Mouse (Mus musculus) heart, embryonic 16.5 days (tissue): ENCODE data around the gene Fmo3. TPM values are rescaled to one million over a fixed set of nuclear protein-coding genes. Genes with fewer than 3 reads are reported as not detected.

Experiments used
- ATAC-seq: fragments of 200-750 bp; cut with Nextera tagmentation; replicated peaks from 2 replicates; pipeline ENCODE4 v1.8.0; 2017; ENCODE audit warnings: moderate number of reproducible peaks; ENCODE audit not compliant: insufficient read depth, low FRiP score; ENCODE audit errors: extremely low read depth
- H3K27ac ChIP-seq: fragments of 300-500 bp; sonication (generic); 2 replicates; pipeline ENCODE4 v1.5.1; 2014; ENCODE audit warnings: mild to moderate bottlenecking, low read length, control low read depth, moderate library complexity
- H3K27me3 ChIP-seq: fragments of 300-500 bp; sonication (generic); 2 replicates; pipeline ENCODE4 v1.6.1; 2014; ENCODE audit warnings: low read length, mixed read lengths; ENCODE audit not compliant: control insufficient read depth, insufficient read depth
- H3K36me3 ChIP-seq: fragments of 300-500 bp; sonication (generic); 2 replicates; pipeline ENCODE4 v1.6.1; 2014; ENCODE audit not compliant: control insufficient read depth, insufficient read depth
- H3K4me1 ChIP-seq: fragments of 300-500 bp; sonication (generic); 2 replicates; pipeline ENCODE4 v1.6.1; 2014; ENCODE audit warnings: low read length, mixed read lengths; ENCODE audit not compliant: control insufficient read depth, insufficient read depth
- H3K4me2 ChIP-seq: fragments of 300-500 bp; sonication (generic); 2 replicates; pipeline ENCODE4 v1.6.1; 2014; ENCODE audit warnings: low read depth, mild to moderate bottlenecking, control low read depth, low read length
- H3K4me3 ChIP-seq: fragments of 300-500 bp; sonication (generic); 2 replicates; pipeline ENCODE4 v1.5.1; 2014; ENCODE audit warnings: mild to moderate bottlenecking, control low read depth, low read length
- H3K9ac ChIP-seq: fragments of 300-500 bp; sonication (generic); 2 replicates; pipeline ENCODE4 v1.6.1; 2014; ENCODE audit warnings: low read length, control low read depth
- H3K9me3 ChIP-seq: fragments of 300-500 bp; sonication (generic); replicated peaks from 2 replicates; pipeline ENCODE4 v1.6.1; 2016; ENCODE audit warnings: low read length; ENCODE audit not compliant: control insufficient read depth
- WGBS: fragments of 180-500 bp; shearing (Covaris S2); extraction: QIAGEN DNeasy Blood & Tissue Kit; methylation state at CpG from one replicate; pipeline ENCODE4 v1.1.7; 2014; 5-methylcytosine and 5-hydroxymethylcytosine counted together
- polyA plus RNA-seq: library from polyadenylated mRNA; unstranded; fragments of >200 nt; fragmentation: Nextera tagmentation; extraction: Ambion mirVana; gene quantifications from 2 replicates; pipeline ENCODE4 v1.2.1, GENCODE M21; 2015

The Fmo3 gene
- polyA plus RNA-seq, 1 experiment from 2014 or later: 0.11 TPM

GRCm38 (mm10) chr1:162934374-162935012, 49.8 kb downstream of the Fmo3 start:
- ATAC-seq: no peak
- H3K9ac ChIP-seq: no peak overlapping the region
- H3K9me3 ChIP-seq: no peaks in the 10 kb centered on the region
- H3K27me3 ChIP-seq: no peaks in the 10 kb centered on the region
- no peak overlapping the region for H3K4me3 ChIP-seq
- whole genome bisulfite sequencing: 62% methylated on average over 4 of the region's 4 CpGs
- no peak overlapping the region for H3K4me2 ChIP-seq
- H3K27ac ChIP-seq: no peak overlapping the region
- H3K4me1 ChIP-seq: no peaks in the 10 kb centered on the region
- no peaks in the 10 kb centered on the region for H3K36me3 ChIP-seq

- WGBS: 72% methylated on average over 4 of the region's 4 CpGs
- ATAC-seq: no peak
- H3K9ac ChIP-seq: no peak overlapping the region
- no peak overlapping the region for H3K27ac ChIP-seq
- H3K36me3 ChIP-seq: no peaks in the 10 kb centered on the region
- no peaks in the 10 kb centered on the region for H3K27me3 ChIP-seq
- no peaks in the 10 kb centered on the region for H3K9me3 ChIP-seq
- no peak overlapping the region for H3K4me3 ChIP-seq
- H3K4me2 ChIP-seq: no peak overlapping the region
- H3K4me1 ChIP-seq: no peaks in the 10 kb centered on the region
Measured at GRCm38 (mm10) chr1:162932386-162932785, 51.9 kb downstream of the Fmo3 start.

- Histone ChIP-seq H3K9ac (no peak overlapping the region), H3K27me3 (no peaks in the 10 kb centered on the region), H3K36me3 (no peaks in the 10 kb centered on the region), H3K27ac (0 out of 2 replicates have a peak overlapping the region, but pooled peaks have one; percentile 15), H3K4me1 (no peaks in the 10 kb centered on the region), H3K4me2 (no peak overlapping the region), H3K9me3 (no peaks in the 10 kb centered on the region), H3K4me3 (no peak overlapping the region)
- WGBS: 81% methylated on average over 5 of the region's 5 CpGs
- no peak for ATAC-seq
Measured at GRCm38 (mm10) chr1:162931880-162932279, 52.4 kb downstream of the Fmo3 start.

- no peaks in the 10 kb centered on the region for H3K9me3 ChIP-seq
- no peak overlapping the region for H3K4me2 ChIP-seq
- 62% methylated on average over 4 of the region's 4 CpGs for WGBS
- no peak overlapping the region for H3K9ac ChIP-seq
- no peaks in the 10 kb centered on the region for H3K36me3 ChIP-seq
- 0 out of 2 replicates have a peak overlapping the region, but pooled peaks have one; percentile 15 for H3K27ac ChIP-seq
- ATAC-seq: 0 out of 2 replicates have a peak, but pooled peaks have one; percentile 28
- H3K27me3 ChIP-seq: no peaks in the 10 kb centered on the region
- no peak overlapping the region for H3K4me3 ChIP-seq
- H3K4me1 ChIP-seq: no peaks in the 10 kb centered on the region
Measured at GRCm38 (mm10) chr1:162931310-162931875, 52.9 kb downstream of the Fmo3 start.

GRCm38 (mm10) chr1:162930631-162931030, 53.7 kb downstream of the Fmo3 start:
- no peaks in the 10 kb centered on the region for H3K36me3 ChIP-seq
- H3K9ac ChIP-seq: no peak overlapping the region
- no peak overlapping the region for H3K27ac ChIP-seq
- no peaks in the 10 kb centered on the region for H3K27me3 ChIP-seq
- H3K4me3 ChIP-seq: no peak overlapping the region
- no peaks in the 10 kb centered on the region for H3K4me1 ChIP-seq
- WGBS: 40% methylated on average over 2 of the region's 2 CpGs
- no peaks in the 10 kb centered on the region for H3K9me3 ChIP-seq
- no peak overlapping the region for H3K4me2 ChIP-seq
- no peak for ATAC-seq

GRCm38 (mm10) chr1:162929146-162929545, 55.2 kb downstream of the Fmo3 start:
- Histone ChIP-seq H3K4me3 (no peak overlapping the region), H3K4me2 (no peak overlapping the region), H3K9me3 (no peaks in the 10 kb centered on the region), H3K9ac (no peak overlapping the region), H3K27me3 (no peaks in the 10 kb centered on the region), H3K4me1 (no peaks in the 10 kb centered on the region), H3K36me3 (no peaks in the 10 kb centered on the region), H3K27ac (no peak overlapping the region)
- no peak for ATAC-seq
- 73% methylated on average over 3 of the region's 3 CpGs for WGBS

GRCm38 (mm10) chr1:162925121-162925520, 59.2 kb downstream of the Fmo3 start:
- Histone ChIP-seq H3K36me3 (no peaks in the 10 kb centered on the region), H3K4me1 (no peaks in the 10 kb centered on the region), H3K27me3 (no peaks in the 10 kb centered on the region), H3K4me3 (no peak overlapping the region), H3K9ac (no peak overlapping the region), H3K4me2 (no peak overlapping the region), H3K9me3 (no peaks in the 10 kb centered on the region), H3K27ac (no peak overlapping the region)
- 67% methylated on average over 1 of the region's 1 CpGs for WGBS
- ATAC-seq: no peak

GRCm38 (mm10) chr1:162916661-162917060, 67.7 kb downstream of the Fmo3 start:
- no peak overlapping the region for H3K4me3 ChIP-seq
- no peak for ATAC-seq
- WGBS: 70% methylated on average over 8 of the region's 8 CpGs

GRCm38 (mm10) chr1:162914932-162915556, 69.3 kb downstream of the Fmo3 start:
- Histone ChIP-seq H3K27me3 (no peaks in the 10 kb centered on the region), H3K4me3 (no peak overlapping the region), H3K4me1 (no peaks in the 10 kb centered on the region), H3K27ac (no peak overlapping the region), H3K4me2 (no peak overlapping the region), H3K9me3 (no peaks in the 10 kb centered on the region), H3K9ac (no peak overlapping the region), H3K36me3 (no peaks in the 10 kb centered on the region)
- WGBS: 76% methylated on average over 4 of the region's 4 CpGs
- ATAC-seq: no peak

More at GRCm38 (mm10) chr1:162916661-162917060, 67.7 kb downstream of the Fmo3 start:
- Histone ChIP-seq H3K9me3 (no peaks in the 10 kb centered on the region), H3K36me3 (no peaks in the 10 kb centered on the region), H3K4me2 (no peak overlapping the region), H3K4me1 (no peaks in the 10 kb centered on the region), H3K9ac (no peak overlapping the region), H3K27me3 (no peaks in the 10 kb centered on the region), H3K27ac (no peak overlapping the region)
